Mouse (Mus musculus): ENCODE data around the gene 2010106E10Rik. TPM values are rescaled to one million over a fixed set of nuclear protein-coding genes. Genes with fewer than 3 reads are reported as not detected.

The 2010106E10Rik gene
- 1.3 TPM for polyA plus RNA-seq (2014; fragmentation: Illumina TruSeq; extraction: RNeasy Lipid Tissue Mini Kit (QIAGEN cat#74804); ENCODE audit: low read depth, low replicate concordance)

GRCm38 (mm10) chrX:112494974-112495373 is at the start of gene 2010106E10Rik:
Gene 2010106E10Rik (plus strand): TSS chrX:112495274.

DNA sequence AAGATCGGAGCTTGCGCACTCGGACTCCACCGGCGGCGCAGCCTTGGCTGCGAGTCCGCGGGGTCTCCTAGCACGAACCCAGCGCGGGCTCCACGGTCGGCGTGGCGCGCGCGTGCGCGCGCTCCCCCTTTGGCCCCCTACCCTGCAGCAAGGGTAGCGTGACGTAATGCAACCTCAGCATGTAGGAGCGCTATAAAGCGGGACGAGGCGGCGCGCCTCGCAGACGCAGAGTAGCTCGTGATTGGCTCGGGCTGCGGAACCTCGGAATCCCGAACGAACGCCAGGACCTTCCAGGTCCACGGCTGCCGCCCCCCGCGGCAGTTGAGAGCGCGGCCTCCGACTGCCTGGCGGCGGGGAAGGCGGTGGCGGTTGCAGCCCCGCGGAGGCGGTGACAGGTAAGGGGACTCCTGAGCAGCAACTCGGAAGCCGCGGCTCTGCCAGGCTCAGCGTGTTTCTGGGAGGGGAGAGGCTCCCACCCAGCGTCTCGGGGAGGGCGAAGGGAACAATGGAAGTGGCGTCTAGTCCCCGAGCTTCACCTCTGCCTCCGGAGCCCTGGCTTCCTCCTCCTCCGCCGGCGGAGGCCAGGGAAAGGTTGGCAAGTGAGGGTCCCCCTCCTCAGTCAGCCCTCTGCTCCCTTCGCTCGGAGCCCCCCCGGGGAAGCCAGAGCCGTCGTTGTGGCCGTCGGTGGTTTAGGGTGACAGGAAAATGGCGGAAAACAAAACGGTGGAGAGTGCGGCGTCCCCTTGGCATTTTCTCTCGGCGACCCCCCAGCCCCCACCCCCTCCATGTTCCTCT is 105.6 kb downstream of the 2010106E10Rik start, which contains the start of gene Zfp711:
TSS of gene Zfp711 (plus strand) at position 16 of the 795 bp plus-strand sequence.

Other genes starting within 250 kb of the 2010106E10Rik start
- gene Apool, start 183.9 kb upstream of the 2010106E10Rik start, polyA plus RNA-seq (2014; fragmentation: Illumina TruSeq; extraction: RNeasy Lipid Tissue Mini Kit (QIAGEN cat#74804); ENCODE audit: low read depth, low replicate concordance), result 200 TPM
- gene Satl1, start 88.5 kb upstream of the 2010106E10Rik start, polyA plus RNA-seq (2014; fragmentation: Illumina TruSeq; extraction: RNeasy Lipid Tissue Mini Kit (QIAGEN cat#74804); ENCODE audit: low read depth, low replicate concordance), result not detected
- gene Zfp711, start 105.3 kb downstream of the 2010106E10Rik start, polyA plus RNA-seq (2014; fragmentation: Illumina TruSeq; extraction: RNeasy Lipid Tissue Mini Kit (QIAGEN cat#74804); ENCODE audit: low read depth, low replicate concordance), result 6.1 TPM
- 4.0 TPM for gene Pof1b, start 203.4 kb downstream of the 2010106E10Rik start, polyA plus RNA-seq (2014; fragmentation: Illumina TruSeq; extraction: RNeasy Lipid Tissue Mini Kit (QIAGEN cat#74804); ENCODE audit: low read depth, low replicate concordance)